Mouse (Mus musculus) limb, embryonic 12.5 days (tissue): ENCODE measurements around the gene Chchd3. TPM values are rescaled to one million over a fixed set of nuclear protein-coding genes. Genes with fewer than 3 reads are reported as not detected.

Source experiments
- ATAC-seq: fragments of 200-750 bp; cut with Nextera tagmentation; 2 replicates; pipeline ENCODE4 v1.8.0; 2017; ENCODE audit warnings: low read depth, moderate TSS enrichment; ENCODE audit not compliant: insufficient number of reproducible peaks, insufficient read depth, low FRiP score, low TSS enrichment
- H3K27ac ChIP-seq: fragments of 300-500 bp; sonication (generic); 2 replicates; pipeline ENCODE4 v1.5.1; 2016; ENCODE audit warnings: mild to moderate bottlenecking, moderate library complexity
- H3K27me3 ChIP-seq: fragments of 300-500 bp; sonication (generic); 2 replicates; pipeline ENCODE4 v1.6.1; 2016; ENCODE audit warnings: mild to moderate bottlenecking, moderate library complexity
- H3K36me3 ChIP-seq: fragments of 300-500 bp; sonication (generic); 2 replicates; pipeline ENCODE4 v1.6.1; 2016; ENCODE audit warnings: mild to moderate bottlenecking, moderate library complexity
- H3K4me1 ChIP-seq: fragments of 300-500 bp; sonication (generic); replicated peaks from 2 replicates; pipeline ENCODE4 v1.6.1; 2016
- H3K4me2 ChIP-seq: fragments of 300-500 bp; sonication (generic); 2 replicates; pipeline ENCODE4 v1.6.1; 2016; ENCODE audit warnings: mild to moderate bottlenecking, moderate library complexity
- H3K4me3 ChIP-seq: fragments of 300-500 bp; sonication (generic); replicated peaks from 2 replicates; pipeline ENCODE4 v1.5.1; 2016; ENCODE audit warnings: mild to moderate bottlenecking
- H3K9ac ChIP-seq: fragments of 300-500 bp; sonication (generic); replicated peaks from 2 replicates; pipeline ENCODE4 v1.6.1; 2016; ENCODE audit warnings: mild to moderate bottlenecking, moderate library complexity
- H3K9me3 ChIP-seq: fragments of 300-500 bp; sonication (generic); 2 replicates; pipeline ENCODE4 v1.6.1; 2016; ENCODE audit warnings: mild to moderate bottlenecking, moderate library complexity
- WGBS: fragments of 180-500 bp; shearing (Covaris S2); methylation state at CpG from one replicate; pipeline ENCODE4 v1.1.7; 2016; 5-methylcytosine and 5-hydroxymethylcytosine counted together
- polyA plus RNA-seq: library from polyadenylated mRNA; unstranded; fragments of >200 nt; fragmentation: Nextera tagmentation; extraction: Ambion mirVana; gene quantifications from 2 replicates; pipeline ENCODE4 v1.2.1, GENCODE M21; 2016

Chchd3 gene
- polyA plus RNA-seq, 1 experiment from 2014 or later: 102 TPM

GRCm38 (mm10) chr6:32801776-32802175 lies 258.3 kb downstream of the Chchd3 start:
- Histone ChIP-seq H3K9ac (no peak overlapping the region), H3K36me3 (peaks cover 14% of the 10 kb centered on the region; the same call in 1 of the 2 replicates), H3K4me1 (peaks cover 7% of the 10 kb centered on the region), H3K27me3 (no peaks in the 10 kb centered on the region), H3K27ac (no peak overlapping the region), H3K9me3 (no peaks in the 10 kb centered on the region), H3K4me3 (no peak overlapping the region), H3K4me2 (no peak overlapping the region)
- ATAC-seq: no peak
- WGBS: 95% methylated on average over 6 of the region's 6 CpGs

- Histone ChIP-seq H3K27ac (no peak overlapping the region), H3K9me3 (no peaks in the 10 kb centered on the region), H3K27me3 (no peaks in the 10 kb centered on the region), H3K4me3 (no peak overlapping the region), H3K4me2 (no peak overlapping the region), H3K4me1 (peaks cover 12% of the 10 kb centered on the region), H3K9ac (no peak overlapping the region), H3K36me3 (peaks cover 12% of the 10 kb centered on the region; the same call in 1 of the 2 replicates)
- no peak for ATAC-seq
- 36% methylated on average over 4 of the region's 4 CpGs for WGBS
These were observed 262.5 kb downstream of the Chchd3 start for GRCm38 (mm10) chr6:32797525-32797924.

GRCm38 (mm10) chr6:32795653-32796500 lies 264.2 kb downstream of the Chchd3 start:
- WGBS: 57% methylated on average over 8 of the region's 8 CpGs
- Histone ChIP-seq H3K9ac (no peak overlapping the region), H3K36me3 (peaks cover 15% of the 10 kb centered on the region), H3K27ac (no peak overlapping the region), H3K9me3 (no peaks in the 10 kb centered on the region), H3K27me3 (no peaks in the 10 kb centered on the region), H3K4me3 (no peak overlapping the region), H3K4me2 (no peak overlapping the region), H3K4me1 (peaks cover 12% of the 10 kb centered on the region)
- ATAC-seq: no peak

GRCm38 (mm10) chr6:32793575-32793974 lies 266.5 kb downstream of the Chchd3 start:
- no peak overlapping the region for H3K4me3 ChIP-seq
- ATAC-seq: no peak
- H3K27ac ChIP-seq: no peak overlapping the region
- WGBS: 93% methylated on average over 1 of the region's 1 CpGs
- no peak overlapping the region for H3K4me2 ChIP-seq
- H3K9ac ChIP-seq: no peak overlapping the region
- H3K27me3 ChIP-seq: no peaks in the 10 kb centered on the region
- peaks cover 12% of the 10 kb centered on the region for H3K4me1 ChIP-seq
- H3K36me3 ChIP-seq: peaks cover 20% of the 10 kb centered on the region
- H3K9me3 ChIP-seq: no peaks in the 10 kb centered on the region

- Histone ChIP-seq H3K4me3 (no peak overlapping the region), H3K9ac (no peak overlapping the region), H3K4me2 (no peak overlapping the region), H3K36me3 (peaks cover 20% of the 10 kb centered on the region), H3K27ac (no peak overlapping the region), H3K9me3 (no peaks in the 10 kb centered on the region), H3K27me3 (no peaks in the 10 kb centered on the region), H3K4me1 (peaks cover 13% of the 10 kb centered on the region)
- ATAC-seq: no peak
- WGBS: 96% methylated on average over 3 of the region's 3 CpGs
These were observed 266.9 kb downstream of the Chchd3 start for GRCm38 (mm10) chr6:32793163-32793562.

GRCm38 (mm10) chr6:32790487-32790886 lies 269.6 kb downstream of the Chchd3 start:
- no peak for ATAC-seq
- peaks cover 20% of the 10 kb centered on the region for H3K36me3 ChIP-seq
- no peaks in the 10 kb centered on the region for H3K27me3 ChIP-seq
- H3K4me1 ChIP-seq: peaks cover 23% of the 10 kb centered on the region
- no peaks in the 10 kb centered on the region for H3K9me3 ChIP-seq
- H3K4me3 ChIP-seq: no peak overlapping the region
- 86% methylated on average over 4 of the region's 4 CpGs for WGBS
- H3K9ac ChIP-seq: no peak overlapping the region
- H3K4me2 ChIP-seq: no peak overlapping the region
- H3K27ac ChIP-seq: no peak overlapping the region

- no peak for ATAC-seq
- 11% methylated on average over 1 of the region's 1 CpGs for WGBS
- Histone ChIP-seq H3K27me3 (0 out of 2 replicates have a peak, but pooled peaks cover 3% of the 10 kb centered on the region), H3K36me3 (peaks cover 19% of the 10 kb centered on the region), H3K4me2 (no peak overlapping the region), H3K4me1 (peaks cover 23% of the 10 kb centered on the region), H3K9ac (no peak overlapping the region), H3K4me3 (no peak overlapping the region), H3K27ac (peak overlapping the region; percentile 9; the same call in 1 of the 2 replicates), H3K9me3 (no peaks in the 10 kb centered on the region)
These were observed 272.7 kb downstream of the Chchd3 start for GRCm38 (mm10) chr6:32787399-32787798.

GRCm38 (mm10) chr6:32786196-32786595 lies 273.9 kb downstream of the Chchd3 start:
- H3K27me3 ChIP-seq: 0 out of 2 replicates have a peak, but pooled peaks cover 3% of the 10 kb centered on the region
- no peak overlapping the region for H3K9ac ChIP-seq
- 0 out of 2 replicates have a peak overlapping the region, but pooled peaks have one; percentile 62 for H3K27ac ChIP-seq
- peaks cover 28% of the 10 kb centered on the region for H3K4me1 ChIP-seq
- H3K36me3 ChIP-seq: peaks cover 8% of the 10 kb centered on the region
- no peak for ATAC-seq
- H3K4me3 ChIP-seq: no peak overlapping the region
- 75% methylated on average over 5 of the region's 5 CpGs for WGBS
- H3K9me3 ChIP-seq: no peaks in the 10 kb centered on the region
- no peak overlapping the region for H3K4me2 ChIP-seq

GRCm38 (mm10) chr6:32783102-32783501 lies 277.0 kb downstream of the Chchd3 start:
- no peak for ATAC-seq
- no peak overlapping the region for H3K4me2 ChIP-seq
- no peaks in the 10 kb centered on the region for H3K36me3 ChIP-seq
- 86% methylated on average over 4 of the region's 4 CpGs for WGBS
- no peak overlapping the region for H3K9ac ChIP-seq
- H3K27ac ChIP-seq: no peak overlapping the region
- 0 out of 2 replicates have a peak, but pooled peaks cover 3% of the 10 kb centered on the region for H3K9me3 ChIP-seq
- 0 out of 2 replicates have a peak, but pooled peaks cover 3% of the 10 kb centered on the region for H3K27me3 ChIP-seq
- H3K4me3 ChIP-seq: no peak overlapping the region
- H3K4me1 ChIP-seq: peaks cover 41% of the 10 kb centered on the region

GRCm38 (mm10) chr6:32780602-32781001 lies 279.5 kb downstream of the Chchd3 start:
- Histone ChIP-seq H3K4me3 (0 out of 2 replicates have a peak overlapping the region, but pooled peaks have one; percentile 15), H3K36me3 (no peaks in the 10 kb centered on the region), H3K4me2 (peak overlapping the region; percentile 42), H3K27me3 (0 out of 2 replicates have a peak, but pooled peaks cover 3% of the 10 kb centered on the region), H3K9me3 (0 out of 2 replicates have a peak, but pooled peaks cover 3% of the 10 kb centered on the region), H3K27ac (no peak overlapping the region), H3K9ac (no peak overlapping the region), H3K4me1 (peaks cover 26% of the 10 kb centered on the region)
- 14% methylated on average over 11 of the region's 11 CpGs for WGBS
- ATAC-seq: no peak

- H3K4me3 ChIP-seq: no peak overlapping the region
- 0 out of 2 replicates have a peak, but pooled peaks cover 3% of the 10 kb centered on the region for H3K9me3 ChIP-seq
- H3K9ac ChIP-seq: no peak overlapping the region
- H3K36me3 ChIP-seq: no peaks in the 10 kb centered on the region
- 33% methylated on average over 11 of the region's 11 CpGs for WGBS
- H3K27ac ChIP-seq: no peak overlapping the region
- no peaks in the 10 kb centered on the region for H3K27me3 ChIP-seq
- H3K4me1 ChIP-seq: peaks cover 23% of the 10 kb centered on the region
- ATAC-seq: no peak
- no peak overlapping the region for H3K4me2 ChIP-seq
These were observed 283.7 kb downstream of the Chchd3 start for GRCm38 (mm10) chr6:32776384-32776783.
